Mouse (Mus musculus): ENCODE results near the gene Dlgap3.

The Dlgap3 gene

GRCm38 (mm10) chr4:127174075-127174899, 5.3 kb downstream of the Dlgap3 start:
- ATAC-seq (ENCODE audit: low TSS enrichment), result peak; percentile 51

GRCm38 (mm10) chr4:127174900-127175278, 5.9 kb downstream of the Dlgap3 start:
- ATAC-seq (ENCODE audit: low TSS enrichment), result peak; percentile 25

GRCm38 (mm10) chr4:127177961-127178360, 9.0 kb downstream of the Dlgap3 start:
- ATAC-seq (ENCODE audit: low TSS enrichment), result peak; percentile 12

- peak; percentile 8; the same call in 1 of the 2 replicates for ATAC-seq (ENCODE audit: low TSS enrichment)
Observed at GRCm38 (mm10) chr4:127178671-127179070, 9.7 kb downstream of the Dlgap3 start.

GRCm38 (mm10) chr4:127179469-127180449, 10.8 kb downstream of the Dlgap3 start:
- ATAC-seq (ENCODE audit: low TSS enrichment), result peak; percentile 28

- no peak for ATAC-seq (ENCODE audit: low TSS enrichment)
Observed at GRCm38 (mm10) chr4:127180450-127180840, 11.4 kb downstream of the Dlgap3 start.

- no peak for ATAC-seq (ENCODE audit: low TSS enrichment)
Observed at GRCm38 (mm10) chr4:127181010-127181409, 12.0 kb downstream of the Dlgap3 start.

GRCm38 (mm10) chr4:127183867-127184266, 14.9 kb downstream of the Dlgap3 start:
- no peak for ATAC-seq (ENCODE audit: low TSS enrichment)

- ATAC-seq (ENCODE audit: low TSS enrichment), result no peak
Observed at GRCm38 (mm10) chr4:127190921-127191320, 21.9 kb downstream of the Dlgap3 start.

- no peak for ATAC-seq (ENCODE audit: low TSS enrichment)
Observed at GRCm38 (mm10) chr4:127192704-127193103, 23.7 kb downstream of the Dlgap3 start.

GRCm38 (mm10) chr4:127193378-127194155, 24.6 kb downstream of the Dlgap3 start:
- peak; percentile 36 for ATAC-seq (ENCODE audit: low TSS enrichment)

GRCm38 (mm10) chr4:127194477-127195269, 25.7 kb downstream of the Dlgap3 start:
- no peak for ATAC-seq (ENCODE audit: low TSS enrichment)

- ATAC-seq (ENCODE audit: low TSS enrichment), result no peak
Observed at GRCm38 (mm10) chr4:127198609-127199008, 29.6 kb downstream of the Dlgap3 start.

GRCm38 (mm10) chr4:127199406-127199805, 30.4 kb downstream of the Dlgap3 start:
- ATAC-seq (ENCODE audit: low TSS enrichment), result no peak

- no peak for ATAC-seq (ENCODE audit: low TSS enrichment)
Observed at GRCm38 (mm10) chr4:127200164-127200722, 31.2 kb downstream of the Dlgap3 start.

- ATAC-seq (ENCODE audit: low TSS enrichment), result no peak
Observed at GRCm38 (mm10) chr4:127200769-127201617, 32.0 kb downstream of the Dlgap3 start.

- peak; percentile 79 for ATAC-seq (ENCODE audit: low TSS enrichment)
Observed at GRCm38 (mm10) chr4:127203081-127203480, 34.1 kb downstream of the Dlgap3 start.

GRCm38 (mm10) chr4:127211318-127211717, 42.3 kb downstream of the Dlgap3 start:
- ATAC-seq (ENCODE audit: low TSS enrichment), result peak; percentile 27; the same call in 1 of the 2 replicates

- ATAC-seq (ENCODE audit: low TSS enrichment), result no peak
Observed at GRCm38 (mm10) chr4:127214510-127214909, 45.5 kb downstream of the Dlgap3 start.
